Mouse (Mus musculus) adrenal gland, postnatal 36 days (tissue): ENCODE results near the gene Trmt112. TPM values are rescaled to one million over a fixed set of nuclear protein-coding genes. Genes with fewer than 3 reads are reported as not detected.

Experiments
- DNase-seq, 2 experiments: peaks; one replicate each; pipeline ENCODE4 v3.0.0; 2021; ENCODE audit warnings: mixed read lengths in 1 of 2
- microRNA-seq: library from miRNA; unstranded; fragments of <30 nt; microRNA quantifications from one replicate; pipeline ENCODE4 v1.2.0, GENCODE M21; 2021
- total RNA-seq, 2 experiments: library from RNA; stranded (reverse); gene quantifications; 2 replicates each; pipeline ENCODE4 v1.2.3; 2021

Trmt112 gene
- total RNA-seq, 2 experiments from 2014 or later = 93.1 to 116 TPM

DNA sequence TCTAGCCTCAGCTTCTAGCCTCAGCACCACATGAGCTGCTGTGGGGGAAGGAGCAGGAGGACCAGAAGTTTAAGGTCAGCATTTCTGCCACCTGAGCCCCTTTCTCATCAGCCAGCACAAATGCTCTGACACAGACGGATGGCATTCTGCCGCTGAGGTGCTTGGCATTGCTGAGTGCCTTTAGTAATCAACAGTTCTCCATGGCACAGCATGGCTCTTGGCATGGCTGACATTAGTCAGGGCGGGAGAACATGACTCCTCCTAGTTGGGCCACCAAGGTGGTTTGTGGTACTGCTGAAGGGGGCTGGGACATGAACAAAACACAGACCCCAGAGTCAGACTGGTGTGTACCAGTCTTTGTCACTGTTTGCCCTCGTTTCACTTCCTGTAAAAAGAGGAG is 38.7 kb downstream of the Trmt112 start:
- DNase-seq = no peak

DNA sequence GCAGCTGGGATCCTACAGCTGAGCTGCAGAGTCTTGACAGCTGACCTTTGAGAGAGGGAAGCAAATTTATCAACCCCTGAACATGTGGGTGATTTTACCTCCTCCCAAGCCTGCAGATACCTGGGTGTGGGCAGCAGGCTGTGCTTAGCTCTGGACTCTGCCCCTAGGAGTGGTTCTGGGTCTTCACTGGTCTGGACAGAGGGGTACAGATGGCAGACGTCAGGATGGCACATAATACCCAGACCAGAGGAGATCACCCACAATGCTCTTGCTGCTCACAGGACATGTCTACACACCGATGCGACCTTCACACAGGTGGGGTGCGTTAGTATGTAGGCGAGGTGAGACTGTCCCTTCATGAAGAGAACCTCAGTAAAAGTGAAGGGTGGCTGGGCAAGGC is 40.0 kb downstream of the Trmt112 start:
- no peak for DNase-seq

DNA sequence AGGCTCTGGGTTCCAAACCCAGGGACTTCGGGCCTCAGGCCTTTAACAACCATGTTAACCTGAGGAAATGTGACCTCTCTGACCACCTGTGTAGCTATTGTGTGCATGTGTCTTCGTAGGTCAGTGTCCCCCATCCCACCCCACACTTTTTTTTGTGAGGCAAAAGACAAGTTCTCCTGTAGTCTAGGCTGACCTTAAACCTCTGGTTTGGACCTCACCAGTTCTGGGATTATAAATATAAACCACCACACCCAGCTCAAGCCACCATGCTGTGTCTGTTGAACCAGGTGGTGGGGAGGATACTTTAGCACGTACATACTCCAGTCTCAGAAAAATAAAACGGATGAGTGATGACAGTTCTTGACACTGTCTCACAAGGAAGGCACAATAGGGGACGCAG is 40.5 kb downstream of the Trmt112 start:
- no peak for DNase-seq

DNA sequence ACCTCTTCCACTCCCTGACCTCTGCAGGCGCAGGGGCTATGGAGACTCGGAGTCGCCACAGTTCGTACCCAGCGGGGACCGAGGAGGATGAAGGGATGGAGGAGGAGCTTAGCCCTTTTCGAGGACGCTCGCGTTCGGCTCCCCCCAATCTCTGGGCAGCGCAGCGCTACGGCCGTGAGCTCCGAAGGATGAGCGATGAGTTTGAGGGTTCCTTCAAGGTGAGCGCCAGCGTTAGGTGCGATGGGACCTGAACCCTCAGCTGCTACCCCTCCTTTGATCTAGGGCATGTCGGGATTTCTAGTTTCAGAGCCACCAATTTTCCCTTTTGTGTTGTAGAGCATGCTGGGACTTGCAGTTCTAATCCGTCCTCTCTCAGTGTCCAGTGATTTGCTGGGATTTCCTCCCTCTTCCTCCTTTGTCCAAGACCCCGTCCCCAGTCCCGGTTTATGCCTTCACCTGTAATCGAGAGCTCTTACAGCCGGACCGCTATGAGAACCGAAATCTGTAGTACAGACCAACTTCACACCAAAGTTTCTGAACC is 41.2 kb downstream of the Trmt112 start:
- peak; percentile 63 to 74 for DNase-seq

DNA sequence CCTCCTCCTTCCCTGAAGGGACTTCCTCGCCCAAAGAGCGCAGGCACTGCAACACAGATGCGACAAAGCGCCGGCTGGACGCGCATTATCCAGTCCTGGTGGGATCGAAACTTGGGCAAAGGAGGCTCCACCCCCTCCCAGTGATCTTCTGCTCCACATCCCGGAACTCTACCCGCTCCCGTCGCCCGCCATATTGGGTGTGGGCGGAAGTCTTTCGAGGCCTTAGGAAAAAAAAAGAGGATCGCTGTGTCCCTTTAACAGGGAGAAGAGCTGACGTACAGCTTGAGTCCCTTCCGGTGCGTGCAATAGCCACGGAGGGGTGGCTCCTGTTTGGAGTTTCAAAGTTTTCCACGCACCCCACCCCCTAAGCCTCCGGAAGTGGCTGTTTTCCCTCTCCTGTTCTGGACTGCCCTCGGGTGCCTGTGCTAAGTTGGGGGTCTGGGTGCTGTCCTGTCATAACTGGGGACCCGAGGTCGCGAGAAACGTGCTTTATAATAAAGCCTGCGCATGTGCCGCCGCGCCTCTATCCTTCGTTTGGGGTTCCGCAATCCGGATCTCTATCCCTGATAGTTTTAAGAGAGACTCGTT is 42.0 kb downstream of the Trmt112 start:
- DNase-seq = peak; percentile 97

DNA sequence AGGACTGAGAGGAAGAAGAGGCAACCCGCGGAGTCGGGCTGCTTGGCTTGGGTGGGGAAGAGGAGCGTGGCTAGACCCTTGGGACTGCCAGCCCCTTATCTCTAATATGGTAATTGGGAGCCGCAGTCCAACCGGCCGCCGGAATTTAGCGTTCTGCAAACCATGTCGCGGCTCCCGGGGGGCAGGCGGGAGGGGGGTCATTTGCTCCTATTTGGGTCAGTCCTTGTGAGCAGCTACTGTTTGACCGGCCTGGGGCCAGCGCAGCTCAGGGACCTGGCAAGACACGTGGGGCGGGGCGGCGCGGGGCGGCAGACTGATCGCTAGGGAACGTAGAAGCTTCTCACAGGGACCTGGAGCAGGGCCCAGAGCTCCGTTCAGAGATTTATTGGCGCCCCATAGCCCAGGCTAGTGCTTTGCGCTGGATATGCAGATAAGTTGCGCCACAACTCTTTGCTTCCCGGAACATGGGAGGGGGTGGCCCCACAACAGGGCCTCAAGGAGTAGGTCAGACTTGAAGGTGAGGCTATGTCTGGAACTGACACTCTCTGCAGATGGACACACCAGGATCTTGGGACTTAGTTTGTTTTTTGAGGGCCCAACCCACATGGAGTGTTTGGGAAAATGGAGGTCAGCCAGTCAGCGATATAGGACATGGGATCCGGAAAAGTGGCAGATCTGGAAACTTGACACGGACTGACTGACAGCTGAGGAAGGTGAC is 42.7 kb downstream of the Trmt112 start:
- DNase-seq = peak; percentile 91 to 94

DNA sequence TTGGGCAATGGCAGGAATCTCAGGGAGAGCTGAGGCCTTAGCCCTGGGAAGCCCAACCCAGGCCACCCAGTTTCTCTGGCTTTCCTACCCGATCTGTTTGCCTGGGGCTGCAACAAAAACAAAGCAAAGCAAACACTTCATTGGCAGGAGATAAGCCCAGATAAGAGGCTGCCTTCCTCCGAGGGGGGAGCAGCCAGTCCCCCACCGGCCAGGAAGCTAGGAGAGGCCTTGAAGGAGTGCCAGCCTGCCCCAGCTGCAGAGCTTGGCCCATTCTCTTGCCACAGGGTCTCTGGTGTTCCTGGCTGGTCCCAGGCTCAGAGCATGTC is 43.2 kb downstream of the Trmt112 start:
- DNase-seq = peak; percentile 83 to 90

DNA sequence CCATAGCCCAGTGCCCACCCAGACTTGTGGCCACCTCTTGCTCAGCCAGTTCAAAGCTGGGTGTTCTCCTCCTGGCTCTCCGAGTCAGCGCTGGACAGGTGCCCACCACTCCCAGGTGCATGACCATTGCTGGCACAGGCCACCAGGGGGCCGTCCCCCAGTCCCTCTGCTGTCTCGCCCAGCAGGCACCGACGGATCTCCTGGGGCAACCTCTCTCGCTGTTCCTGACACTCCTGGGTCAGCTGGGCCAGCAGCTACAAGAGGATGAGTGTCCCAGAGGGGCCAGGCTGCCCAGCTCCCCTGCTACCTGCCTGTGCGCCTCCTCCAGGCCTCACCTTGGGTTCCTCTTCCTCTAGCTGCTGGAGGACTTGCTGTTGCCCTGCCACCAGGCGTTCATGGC is 44.5 kb downstream of the Trmt112 start:
- peak; percentile 55 to 77 for DNase-seq

DNA sequence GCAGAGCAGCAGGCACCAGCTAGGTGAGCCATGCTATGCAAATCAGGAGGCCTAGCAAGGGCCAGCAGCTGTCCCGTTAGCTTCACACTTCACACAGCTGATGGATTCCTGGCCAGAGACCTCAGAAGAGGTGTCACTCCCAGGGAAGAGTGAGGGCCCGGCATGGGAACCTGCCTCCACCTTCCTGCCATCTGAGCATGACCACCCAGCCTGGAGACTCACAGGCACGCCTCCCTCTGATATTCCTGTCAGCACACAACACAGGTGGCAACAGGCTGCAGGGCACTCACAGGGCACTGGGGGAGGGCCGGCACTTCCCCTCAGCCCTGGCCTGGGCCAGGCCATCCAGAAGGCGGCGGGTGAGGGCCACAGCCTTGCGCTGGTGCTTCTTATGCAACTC is 45.9 kb downstream of the Trmt112 start:
- DNase-seq = no peak

DNA sequence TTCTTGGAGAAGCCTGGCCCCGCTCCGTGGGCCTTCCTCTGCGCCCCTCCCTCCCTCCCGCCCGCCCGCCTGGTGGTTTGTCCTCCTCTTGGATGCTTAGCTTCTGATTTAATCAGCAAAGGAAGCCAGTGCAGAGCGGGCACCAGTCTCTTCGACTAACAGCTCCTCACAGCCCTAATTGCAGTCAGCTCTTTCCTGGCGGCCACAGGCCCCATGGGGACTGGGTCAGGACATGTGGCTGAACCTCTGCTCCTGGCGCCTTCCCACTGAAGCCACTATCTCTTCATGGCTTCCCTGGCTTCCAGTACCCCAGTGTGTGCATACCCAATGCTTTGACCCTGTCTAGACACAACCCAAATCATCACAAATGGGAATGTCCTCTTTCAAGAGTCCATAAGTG is 47.0 kb downstream of the Trmt112 start:
- DNase-seq = peak in 1 of 2 experiments; percentile 55

Small RNA genes lying within 50 kb of the gene (microRNA-seq; reads per million reads assigned to microRNA genes)
- 2.2 reads per million for gene Mir6990

Other genes starting within 250 kb of the Trmt112 start
- gene Rps6ka4, start 69.1 kb upstream of the Trmt112 start, total RNA-seq = 10 to 100 TPM; 30.0 to 30.7 TPM
- 1 to 10 TPM; 1.7 to 1.8 TPM for gene Ccdc88b, start 51.5 kb upstream of the Trmt112 start, total RNA-seq
- 100 to 1,000 TPM; 254 to 293 TPM for gene Prdx5, start 408 bp downstream of the Trmt112 start, total RNA-seq
- gene Esrra, start 12.1 kb downstream of the Trmt112 start, total RNA-seq = 10 to 100 TPM; 33.6 to 50.9 TPM
- gene Catsperz, start 15.7 kb downstream of the Trmt112 start, total RNA-seq = not detected
- under 1 TPM; 0.16 to 0.20 TPM for gene Kcnk4, start 24.8 kb downstream of the Trmt112 start, total RNA-seq
- 10 to 100 TPM; 48.6 to 54.5 TPM for gene Bad, start 32.2 kb downstream of the Trmt112 start, total RNA-seq
- 10 to 100 TPM; 49.1 to 49.9 TPM for gene Gpr137, start 32.8 kb downstream of the Trmt112 start, total RNA-seq
- 100 to 1,000 TPM; 203 TPM for gene Ppp1r14b, start 65.3 kb downstream of the Trmt112 start, total RNA-seq
- 10 to 100 TPM; 41.8 to 44.5 TPM for gene Plcb3, start 66.8 kb downstream of the Trmt112 start, total RNA-seq
- gene Fkbp2, start 70.8 kb downstream of the Trmt112 start, total RNA-seq = 100 to 1,000 TPM in 1 of 2 experiments, 10 to 100 TPM in 1; 93.3 to 103 TPM
- gene Vegfb, start 78.0 kb downstream of the Trmt112 start, total RNA-seq = 10 to 100 TPM; 92.0 to 95.7 TPM
- 10 to 100 TPM; 38.5 to 46.1 TPM for gene Dnajc4, start 82.9 kb downstream of the Trmt112 start, total RNA-seq
- gene Nudt22, start 86.4 kb downstream of the Trmt112 start, total RNA-seq = 10 to 100 TPM; 39.0 to 42.4 TPM
- 10 to 100 TPM in 1 of 2 experiments, 1 to 10 TPM in 1; 8.2 to 16.8 TPM for gene Trpt1, start 86.4 kb downstream of the Trmt112 start, total RNA-seq
- 1 to 10 TPM; 6.9 TPM for gene Fermt3, start 109.8 kb downstream of the Trmt112 start, total RNA-seq
- 100 to 1,000 TPM; 149 to 281 TPM for gene Stip1, start 130.3 kb downstream of the Trmt112 start, total RNA-seq
- gene Macrod1, start 147.1 kb downstream of the Trmt112 start, total RNA-seq = 10 to 100 TPM; 52.5 to 66.7 TPM
- 1 to 10 TPM; 1.3 to 4.0 TPM for gene Flrt1, start 196.0 kb downstream of the Trmt112 start, total RNA-seq